Mouse (Mus musculus): ENCODE results near the gene Npff.

DNA sequence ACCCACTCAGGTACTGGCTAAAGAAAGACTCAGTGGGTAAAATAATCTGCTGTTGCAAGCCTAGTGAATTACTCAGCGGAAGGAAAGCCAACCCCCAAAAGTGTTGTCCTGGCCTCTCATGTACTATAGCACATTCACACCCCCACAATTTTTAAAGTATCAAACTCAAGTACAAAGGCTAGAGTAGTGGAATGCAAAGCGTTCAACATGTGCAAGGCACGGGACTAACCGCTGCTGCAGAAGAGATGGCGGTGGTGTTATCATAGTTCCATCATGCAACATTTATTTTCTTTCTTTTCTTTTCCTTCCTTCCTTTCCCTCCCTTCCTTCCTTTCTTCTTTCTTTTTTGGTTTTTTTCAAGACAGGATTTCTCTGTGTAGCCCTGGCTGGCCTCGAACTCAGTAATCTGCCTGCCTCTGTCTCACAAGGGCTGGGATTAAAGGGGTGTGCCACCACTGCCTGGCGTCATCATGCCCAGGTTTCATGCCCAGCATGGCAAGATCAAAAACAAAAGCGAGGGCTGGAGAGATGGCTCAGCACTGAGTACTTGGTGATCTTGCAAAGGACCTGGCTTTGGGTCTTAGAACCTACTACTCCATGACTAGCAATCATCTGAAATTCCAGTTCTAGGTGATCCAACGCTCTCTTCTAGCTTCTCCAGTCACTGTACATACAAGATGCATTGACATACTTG, 18.8 kb downstream of the Npff start:
- TF ChIP-seq CTCF (IDR thresholded peaks at IDR 0.05; ENCODE audit: low read depth, low read length), result no peak
- no peak for TF ChIP-seq POLR2A (IDR thresholded peaks at IDR 0.05; ENCODE audit: borderline replicate concordance, low read depth, low read length)
